Mouse (Mus musculus) spleen, adult 2 months (tissue): Measurements from ENCODE around the gene Cog3.
"Not testable (repeated sequence)": the region's sequence is repeated elsewhere in the genome, so short reads cannot be mapped to it uniquely, and the experiment has no call there.

Experiments
- CTCF ChIP-seq: fragments of 200-500 bp; IDR thresholded peaks from 2 replicates; pipeline ENCODE4 v1.5.1; 2011; ENCODE audit warnings: mild to moderate bottlenecking, inconsistent platforms; ENCODE audit not compliant: insufficient read depth, insufficient read length, insufficient replicate concordance; ENCODE audit errors: extremely low read depth
- POLR2A ChIP-seq: fragments of 200-500 bp; IDR thresholded peaks from 2 replicates; pipeline ENCODE4 v1.6.1; 2011; ENCODE audit warnings: low read depth, low read length, inconsistent platforms

- TF ChIP-seq CTCF, POLR2A: not testable (repeated sequence)
Observed at GRCm38 (mm10) chr14:75772407-75772806, 18.1 kb upstream of the Cog3 start.
